Mouse (Mus musculus): ENCODE measurements at regions not wholly inside any gene's neighbourhood (a gene's known extent, or its start where the extent isn't known, plus 50 kb on each side); places are given as distances from the start of the nearest gene placed in this dataset.
A peak's percentile ranks its signal among the peaks of the same experiment; 100 is the strongest.

DNA sequence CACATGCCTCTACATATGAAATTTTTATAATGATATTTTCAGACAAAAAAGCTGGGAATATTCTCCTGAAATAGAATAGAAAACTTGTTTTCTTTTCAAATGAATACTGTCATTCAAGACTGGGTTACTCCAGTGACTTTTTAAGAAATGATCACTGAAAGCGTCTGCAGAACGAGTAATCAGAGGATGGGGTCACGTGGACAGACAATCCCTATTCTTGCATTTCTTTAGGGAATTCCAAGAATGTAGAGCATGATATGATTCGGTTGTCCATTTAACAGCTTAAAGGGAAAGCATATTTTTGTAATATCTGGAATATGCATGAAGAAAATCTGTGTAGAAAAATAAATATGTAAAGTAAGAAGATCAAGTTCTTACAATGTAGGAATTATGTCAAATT, 65.6 kb downstream of the 4933402N22Rik start:
- no peak for DNase-seq (ENCODE audit: inconsistent ontology term)

DNA sequence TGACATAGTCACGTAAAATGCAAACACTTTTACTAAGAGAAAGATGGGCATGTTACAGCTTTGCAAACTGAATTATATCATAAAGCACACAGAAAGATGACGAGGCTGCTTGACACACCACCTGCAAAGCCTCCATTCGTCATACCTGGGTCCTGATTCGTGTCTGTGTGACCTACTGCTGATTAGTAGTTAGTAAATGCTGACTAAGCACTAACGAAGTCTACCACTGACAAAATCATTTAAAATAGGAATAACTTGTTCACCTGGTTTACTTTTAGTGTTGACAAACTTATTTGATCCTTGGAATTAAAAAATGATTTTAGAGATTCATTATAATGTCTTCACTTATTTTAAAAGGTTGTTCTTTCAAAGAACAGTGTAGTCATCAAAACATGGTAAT, 71.3 kb downstream of the 4933402N22Rik start:
- no peak for DNase-seq (ENCODE audit: inconsistent ontology term)

DNA sequence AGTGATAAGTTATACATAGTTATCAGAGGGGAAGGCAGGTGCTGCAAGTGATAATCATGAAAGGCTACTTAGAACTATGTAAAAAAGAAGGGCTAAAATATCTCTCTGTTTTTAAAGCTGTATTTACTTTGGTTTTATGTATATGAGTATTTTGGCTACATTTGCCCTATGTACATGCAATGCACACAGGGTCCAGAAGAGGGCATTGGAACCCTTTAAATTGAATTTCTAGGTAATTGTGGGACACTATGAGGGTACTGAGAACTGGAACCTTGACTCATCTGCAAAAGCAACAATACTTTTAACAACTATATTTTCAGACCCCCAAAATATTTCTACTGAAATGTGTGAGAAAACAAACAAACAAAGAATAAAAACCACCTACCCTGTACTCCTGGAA, 82.9 kb downstream of the 4933402N22Rik start:
- DNase-seq (ENCODE audit: inconsistent ontology term), result no peak

DNA sequence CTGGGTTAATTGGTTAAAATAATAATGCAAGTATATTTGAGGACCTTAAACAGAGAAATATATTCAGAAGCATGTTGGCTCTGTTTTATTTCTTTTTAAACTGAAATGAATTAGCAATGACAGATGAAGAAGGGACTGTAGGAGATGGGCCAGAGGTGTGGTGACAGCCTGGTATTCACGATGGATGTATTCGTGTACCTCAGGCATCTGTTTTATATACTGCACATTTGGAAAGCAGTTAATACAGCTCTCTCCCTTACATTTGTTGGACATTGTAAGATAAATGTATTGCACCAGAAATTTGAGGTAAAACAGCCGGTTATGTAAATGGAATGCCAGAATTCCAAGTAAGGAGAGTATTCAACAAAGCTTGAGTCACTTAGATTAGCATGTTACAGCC, 88.6 kb downstream of the 4933402N22Rik start:
- no peak for DNase-seq (ENCODE audit: inconsistent ontology term)

DNA sequence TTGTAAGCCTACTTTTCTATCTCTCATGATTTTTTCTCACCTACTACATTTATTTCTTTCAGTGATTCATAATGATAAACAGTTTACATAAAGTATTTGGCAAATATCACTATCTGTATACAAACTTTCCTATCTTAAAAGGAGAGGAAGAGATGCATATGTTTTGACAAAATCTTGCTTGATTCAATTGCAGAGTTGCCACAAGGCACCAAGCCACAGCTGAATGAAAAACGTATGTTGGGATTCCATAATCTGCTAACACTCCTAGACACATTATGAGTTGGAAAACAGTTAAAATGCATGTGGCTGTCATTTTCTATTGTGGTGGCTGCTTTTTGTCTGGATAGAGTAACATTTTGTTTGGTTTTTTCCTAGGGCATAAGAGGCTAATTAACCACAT, 98.5 kb downstream of the 4933402N22Rik start:
- no peak for DNase-seq (ENCODE audit: inconsistent ontology term)

DNA sequence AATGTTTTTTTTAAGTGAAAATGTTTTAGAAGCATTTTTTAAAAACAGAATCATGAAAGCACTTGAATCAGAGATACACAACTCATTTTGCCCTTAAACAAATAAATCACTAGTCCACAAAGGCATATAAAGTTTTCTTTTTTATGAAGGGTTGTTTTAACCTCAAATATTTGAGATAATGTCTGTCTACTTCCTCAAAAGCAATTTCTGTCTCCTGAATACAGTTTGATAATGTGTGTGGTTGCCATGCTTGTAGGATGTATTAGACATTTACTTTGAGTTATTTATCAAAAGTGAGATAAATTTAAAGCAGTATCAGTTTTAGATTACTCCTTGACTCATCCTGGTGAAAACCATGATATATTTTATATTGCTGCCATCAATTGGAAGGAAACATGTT, 102.6 kb downstream of the 4933402N22Rik start:
- no peak for DNase-seq (ENCODE audit: inconsistent ontology term)

DNA sequence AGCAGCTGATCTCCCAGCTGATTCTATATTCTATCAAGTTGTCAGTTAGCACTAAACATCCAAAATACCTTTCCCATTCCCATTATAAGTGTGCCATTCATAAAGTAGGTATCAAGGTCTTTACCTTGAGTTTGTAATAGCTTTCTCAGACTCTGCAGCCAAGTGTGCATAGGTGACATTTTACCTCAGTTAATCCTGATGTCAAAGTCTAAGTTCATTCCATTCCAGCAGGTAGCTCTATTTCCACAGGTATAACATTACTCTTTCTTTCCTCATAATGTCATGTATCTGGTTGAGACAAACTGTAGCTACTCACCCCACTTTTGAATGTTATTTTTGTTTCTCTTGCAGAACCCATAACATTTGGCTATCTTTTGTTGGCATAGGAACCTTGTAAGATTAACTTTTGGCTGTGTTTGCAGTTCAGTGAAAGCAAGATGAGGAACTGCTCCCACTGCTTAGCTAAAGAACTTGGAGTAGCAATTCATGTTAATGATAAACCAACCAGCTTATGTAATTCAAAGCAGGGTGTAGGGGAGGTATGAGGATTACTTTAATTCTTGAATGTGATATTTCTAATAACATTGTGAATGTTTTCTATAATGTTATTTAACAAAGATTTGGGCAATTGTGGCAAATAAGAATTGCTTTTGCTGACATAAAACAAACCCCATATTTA, 107.0 kb downstream of the 4933402N22Rik start:
- DNase-seq (ENCODE audit: inconsistent ontology term), result no peak

DNA sequence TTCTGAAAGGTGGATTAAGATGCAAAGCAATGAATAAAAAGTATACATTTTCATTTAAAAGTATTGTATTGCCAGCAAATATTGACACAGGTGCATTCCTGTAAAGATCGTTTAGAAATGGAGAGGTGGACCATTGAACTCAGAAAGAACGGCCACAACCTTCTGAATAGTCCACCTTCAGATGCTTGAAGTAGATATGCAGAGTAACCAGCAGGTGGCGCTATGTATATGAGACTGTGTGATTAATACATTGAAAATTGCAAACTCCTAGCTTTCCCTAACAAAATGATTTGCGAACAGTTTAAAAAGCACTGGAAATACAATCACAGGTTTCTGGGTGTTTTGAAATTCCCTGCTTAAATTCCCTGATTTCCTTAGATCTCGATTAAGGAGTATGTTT, 112.2 kb downstream of the 4933402N22Rik start:
- peak; percentile 18 for DNase-seq (ENCODE audit: inconsistent ontology term)

DNA sequence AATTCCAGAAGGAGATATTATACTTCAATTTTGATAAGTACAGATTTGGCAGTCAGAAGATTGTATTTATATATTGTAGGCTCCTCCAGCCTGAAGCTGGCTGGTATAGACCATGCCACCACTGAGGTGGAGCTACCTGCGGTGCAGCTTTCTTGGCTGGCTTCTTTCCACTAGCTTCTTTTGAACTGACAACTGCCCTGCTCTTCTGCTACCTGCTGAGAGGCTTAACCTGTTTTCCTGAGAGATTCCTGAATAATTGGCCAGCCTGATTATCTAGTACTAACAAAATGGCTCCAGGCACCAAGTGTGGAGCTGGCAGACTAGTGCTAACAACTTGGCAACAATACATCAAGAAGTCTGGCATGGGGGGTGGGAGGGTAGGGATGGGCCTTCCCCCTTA, 132.0 kb downstream of the 4933402N22Rik start:
- no peak for DNase-seq (ENCODE audit: inconsistent ontology term)

DNA sequence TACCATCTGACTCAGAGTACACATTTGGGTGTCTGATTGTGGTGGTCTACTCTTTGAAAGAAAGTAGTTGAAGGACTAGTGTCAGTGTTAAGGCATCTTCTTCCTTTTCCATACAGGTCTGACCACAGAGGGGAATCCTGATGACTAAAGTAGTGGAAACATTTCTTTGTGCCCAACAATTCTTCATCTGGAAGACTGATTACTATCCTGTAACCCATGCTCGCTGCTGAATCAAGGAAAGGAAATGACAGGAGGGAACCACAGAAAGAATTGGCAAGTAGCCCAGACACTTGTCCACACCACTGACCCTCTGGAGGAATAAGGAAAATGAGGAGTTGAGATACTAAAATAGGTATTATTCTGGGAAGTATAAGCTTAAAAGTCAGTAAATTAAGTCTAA, 162.3 kb downstream of the 4933402N22Rik start:
- peak; percentile 70 for DNase-seq (ENCODE audit: inconsistent ontology term)

DNA sequence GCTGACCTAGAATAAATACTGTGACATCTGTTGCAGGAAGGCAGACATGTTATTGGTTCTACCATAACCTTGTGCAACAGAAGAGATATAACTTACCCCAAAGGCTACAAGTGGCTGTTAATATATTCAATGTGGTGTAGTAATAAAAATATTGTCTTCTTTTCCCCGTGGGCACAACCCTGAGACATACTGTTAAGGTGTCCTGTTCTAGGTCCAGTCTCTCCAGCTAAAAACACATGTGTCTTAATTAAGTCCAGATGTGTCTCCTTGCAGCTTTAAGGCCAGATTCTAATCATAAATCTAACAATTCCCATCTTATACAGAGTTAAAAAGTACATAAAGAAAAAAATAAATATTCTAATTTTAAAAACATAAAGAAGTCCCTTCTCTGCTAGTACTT, 175.8 kb downstream of the 4933402N22Rik start:
- no peak for DNase-seq (ENCODE audit: inconsistent ontology term)

DNA sequence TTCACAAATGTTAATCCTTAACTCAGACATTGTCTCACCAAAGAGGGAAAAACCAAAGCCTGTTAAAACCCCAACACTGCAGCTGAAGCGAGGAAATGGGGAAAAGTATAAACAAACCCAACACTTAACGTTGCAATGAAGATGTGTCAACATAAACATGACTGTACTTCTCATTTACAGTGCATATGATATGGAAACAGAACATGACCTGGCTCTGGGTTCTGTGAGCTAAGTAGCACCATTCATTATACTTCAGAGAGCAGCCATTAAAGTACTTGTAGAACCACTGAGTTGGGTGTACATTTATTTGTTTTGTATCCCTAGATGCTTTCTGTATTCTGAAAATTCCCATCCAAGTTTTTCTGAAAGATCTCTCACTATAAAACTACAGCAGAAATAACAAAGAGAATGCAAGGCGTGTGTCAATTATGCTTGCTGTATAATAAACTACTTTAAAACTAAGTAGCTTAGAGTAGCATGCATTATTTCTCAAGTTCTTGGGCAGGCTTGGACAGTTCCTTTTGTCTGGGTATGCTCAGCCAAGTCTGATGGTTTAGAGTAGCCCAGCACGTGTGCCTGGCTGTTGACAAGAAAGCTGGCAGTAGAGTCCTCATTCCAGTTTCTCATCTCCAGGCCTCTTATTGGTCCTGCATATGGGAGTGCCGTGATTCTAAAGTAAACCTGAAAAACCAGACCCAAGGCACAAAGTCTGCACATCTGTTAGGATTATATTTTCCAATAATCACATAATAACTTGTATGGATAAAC, 198.9 kb downstream of the 4933402N22Rik start:
- no peak for DNase-seq (ENCODE audit: inconsistent ontology term)

DNA sequence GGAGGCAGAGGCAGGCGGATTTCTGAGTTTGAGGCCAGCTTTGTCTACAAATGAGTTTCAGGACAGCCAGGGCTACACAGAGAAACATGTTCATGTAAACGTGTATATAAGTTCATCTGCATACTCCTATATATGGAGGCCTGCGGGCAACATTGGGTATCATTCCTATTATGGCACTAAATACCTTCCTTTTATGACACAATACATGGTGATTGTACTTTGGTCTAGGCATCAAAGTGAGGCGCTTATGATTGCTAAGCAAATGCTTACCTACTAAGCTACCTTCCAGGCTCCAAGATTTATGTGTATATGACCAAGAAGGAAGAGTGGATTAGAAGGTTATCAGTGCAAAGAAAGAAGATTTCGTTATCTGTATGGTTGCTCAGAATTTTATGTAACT, 207.1 kb downstream of the 4933402N22Rik start:
- DNase-seq (ENCODE audit: inconsistent ontology term), result no peak

DNA sequence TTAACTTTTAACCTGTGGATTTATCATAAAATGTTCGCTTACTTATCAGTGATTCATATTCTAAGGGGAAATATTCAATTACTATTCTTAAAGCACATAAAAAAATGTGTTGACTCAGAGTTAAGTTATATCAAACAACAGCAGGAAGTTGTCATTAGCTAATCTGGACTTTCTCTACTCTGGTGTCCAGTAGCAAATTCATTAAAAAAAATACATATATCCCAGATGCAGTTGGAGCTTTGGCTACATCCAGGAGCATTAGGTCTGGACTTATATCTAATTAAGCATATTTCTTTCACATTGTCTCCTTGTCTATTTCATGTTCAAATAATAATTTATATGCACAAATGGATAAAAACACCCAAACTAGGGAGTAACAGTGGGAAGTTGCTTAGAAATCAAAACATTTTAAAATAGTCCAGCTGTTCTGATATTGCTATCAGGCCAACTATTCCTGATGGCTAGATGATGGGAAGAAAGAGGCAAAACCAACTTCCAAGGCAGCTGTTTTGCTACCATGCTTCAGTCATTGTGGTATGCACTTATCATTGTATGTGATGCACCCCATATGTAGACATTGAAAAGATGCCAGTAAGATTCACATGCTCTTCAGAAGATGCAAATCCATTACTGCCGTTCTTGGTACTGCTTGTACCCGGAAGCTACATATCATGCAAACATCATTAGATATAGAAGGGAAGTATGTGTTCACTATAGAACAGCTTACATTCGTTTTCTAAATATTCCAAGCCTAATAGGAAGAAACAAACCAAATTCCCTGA, 209.8 kb downstream of the 4933402N22Rik start:
- no peak for DNase-seq (ENCODE audit: inconsistent ontology term)

DNA sequence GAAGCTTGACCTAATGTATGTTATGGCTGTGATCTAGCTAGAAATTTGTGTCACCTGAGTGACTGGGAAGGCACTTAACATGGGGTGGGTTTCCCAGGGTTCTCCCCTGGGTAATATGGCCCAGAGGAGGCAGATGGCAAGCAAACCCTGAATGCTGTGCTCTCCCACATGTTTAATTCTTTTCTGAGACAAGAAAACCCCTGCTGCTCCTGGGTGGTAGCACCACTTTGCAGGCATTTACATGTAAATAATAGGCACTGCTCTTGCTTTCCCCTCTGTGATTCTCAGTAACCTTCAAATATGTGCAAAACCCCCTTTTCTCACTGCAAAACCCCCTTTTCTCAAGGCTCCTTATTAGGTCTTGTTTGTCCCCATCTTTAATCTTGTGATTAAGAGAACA, 221.1 kb downstream of the 4933402N22Rik start:
- DNase-seq (ENCODE audit: inconsistent ontology term), result no peak

DNA sequence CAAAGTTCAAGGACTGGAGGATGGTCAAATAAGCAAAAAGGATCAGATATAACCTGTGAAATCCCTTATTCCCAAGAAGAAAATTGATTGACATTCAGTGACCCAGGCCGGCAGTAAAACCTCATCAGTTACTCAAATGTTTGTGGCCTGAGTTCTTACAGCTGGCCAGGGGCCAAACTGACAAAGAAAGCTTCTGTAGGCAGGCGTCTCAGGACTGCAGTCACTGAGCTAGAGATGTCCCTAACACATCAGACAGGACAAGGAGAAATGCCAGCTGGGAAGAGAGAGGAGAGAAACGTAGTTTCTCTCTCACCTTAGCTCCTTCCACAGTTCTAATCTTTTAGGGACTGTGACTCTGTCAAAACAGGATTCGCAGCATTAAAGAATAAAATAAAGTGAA, 229.9 kb upstream of the Sema3d start:
- no peak for DNase-seq (ENCODE audit: inconsistent ontology term)

DNA sequence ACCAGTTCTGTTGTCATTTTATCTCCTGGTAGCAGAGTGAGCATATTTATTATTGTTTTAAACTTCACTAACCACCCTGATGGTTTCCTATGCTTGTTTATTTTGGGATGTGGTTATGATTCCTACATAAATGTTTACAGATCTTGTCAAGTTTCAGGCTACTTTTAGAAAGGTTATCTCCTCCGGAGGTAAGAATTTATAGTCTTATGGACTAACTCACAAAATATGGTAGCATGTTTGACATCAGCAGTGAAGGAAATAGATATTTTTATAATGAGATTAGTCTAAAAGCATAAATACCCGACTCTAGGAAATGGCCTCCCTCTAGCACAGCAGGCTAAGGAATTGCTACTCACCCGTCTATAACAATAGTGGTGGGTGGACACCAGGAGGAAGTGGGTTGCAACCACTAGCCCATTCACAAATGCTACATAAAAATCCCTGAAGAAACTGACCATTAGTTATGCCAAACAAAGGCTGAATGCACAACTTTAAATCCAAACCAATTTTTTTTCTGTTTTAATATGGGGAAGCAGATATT, 228.6 kb upstream of the Sema3d start:
- peak; percentile 2 for DNase-seq (ENCODE audit: inconsistent ontology term)

DNA sequence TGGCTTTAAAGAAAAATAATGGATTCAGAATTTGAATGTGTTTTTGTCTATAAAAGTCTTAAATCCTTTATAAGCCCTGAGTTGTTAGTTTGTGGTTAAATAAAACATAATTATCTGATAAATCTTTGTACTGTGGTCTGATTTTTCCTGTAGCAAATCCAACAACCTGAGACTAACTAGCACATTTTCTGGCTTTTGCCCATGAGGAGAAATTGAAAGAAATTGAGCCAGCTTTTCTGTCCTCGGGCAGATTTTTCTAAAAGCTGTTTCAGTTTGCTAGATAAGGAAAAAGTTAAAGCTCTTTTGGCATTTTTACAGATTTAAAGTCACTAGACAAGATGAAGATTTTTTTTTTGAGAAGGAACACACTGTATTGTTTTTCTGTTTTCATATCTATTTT, 191.5 kb upstream of the Sema3d start:
- no peak for DNase-seq (ENCODE audit: inconsistent ontology term)

DNA sequence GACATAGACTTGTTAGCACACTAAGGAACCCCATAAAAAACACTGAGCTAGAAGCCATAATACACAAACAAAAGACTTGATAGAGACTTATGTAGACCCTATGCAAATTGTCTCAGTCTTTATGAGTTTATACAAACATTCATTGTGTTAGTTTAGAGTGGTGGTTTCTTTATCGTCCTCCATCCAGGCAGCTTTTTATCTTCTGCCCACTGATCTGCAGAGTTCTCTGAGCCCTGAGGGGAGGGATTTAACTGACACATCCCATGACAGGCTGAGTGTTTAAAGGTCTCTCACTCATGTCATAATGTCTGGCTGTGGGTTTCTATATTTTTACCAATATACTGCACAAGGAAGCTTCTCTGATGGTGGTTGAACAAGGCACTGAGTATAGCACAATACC, 175.7 kb upstream of the Sema3d start:
- DNase-seq (ENCODE audit: inconsistent ontology term), result no peak

DNA sequence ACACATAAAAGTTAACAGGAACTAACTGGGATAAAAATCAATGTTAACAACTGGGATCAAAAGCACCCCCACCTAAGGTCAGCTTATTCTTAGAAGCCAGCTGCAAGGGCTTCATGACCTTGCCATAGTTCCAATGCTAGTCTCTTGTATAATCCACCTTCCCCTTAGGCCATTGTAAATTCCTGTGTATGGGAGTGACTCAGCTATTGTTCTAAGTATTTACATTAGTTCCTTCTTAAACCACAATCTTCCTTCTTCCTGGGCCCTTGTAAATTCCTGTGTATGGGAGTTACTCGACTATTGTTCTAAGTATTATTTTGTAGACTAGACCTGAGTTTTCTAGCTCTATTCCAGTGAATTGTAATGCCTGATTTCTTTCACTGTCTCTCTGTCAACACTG, 173.6 kb upstream of the Sema3d start:
- DNase-seq (ENCODE audit: inconsistent ontology term), result no peak

DNA sequence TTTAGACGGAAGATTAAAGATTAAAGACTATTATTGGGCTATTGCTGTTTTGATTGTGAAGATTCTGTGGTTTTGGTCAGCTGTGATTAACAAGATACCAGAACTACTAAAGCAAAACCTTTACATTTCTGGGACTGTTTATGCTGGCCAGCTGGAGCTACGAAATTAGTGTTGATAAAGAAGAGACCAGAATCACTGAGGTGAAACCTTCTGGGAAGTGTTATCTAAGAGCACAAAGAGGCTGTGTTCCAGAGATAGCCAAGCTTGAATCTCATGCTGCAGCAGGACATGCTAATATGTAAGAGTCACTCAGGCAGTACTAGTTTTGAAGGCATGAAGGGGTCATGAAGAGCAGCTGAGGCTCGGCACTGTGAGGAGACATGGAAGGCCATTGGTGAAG, 169.7 kb upstream of the Sema3d start:
- DNase-seq (ENCODE audit: inconsistent ontology term), result no peak

DNA sequence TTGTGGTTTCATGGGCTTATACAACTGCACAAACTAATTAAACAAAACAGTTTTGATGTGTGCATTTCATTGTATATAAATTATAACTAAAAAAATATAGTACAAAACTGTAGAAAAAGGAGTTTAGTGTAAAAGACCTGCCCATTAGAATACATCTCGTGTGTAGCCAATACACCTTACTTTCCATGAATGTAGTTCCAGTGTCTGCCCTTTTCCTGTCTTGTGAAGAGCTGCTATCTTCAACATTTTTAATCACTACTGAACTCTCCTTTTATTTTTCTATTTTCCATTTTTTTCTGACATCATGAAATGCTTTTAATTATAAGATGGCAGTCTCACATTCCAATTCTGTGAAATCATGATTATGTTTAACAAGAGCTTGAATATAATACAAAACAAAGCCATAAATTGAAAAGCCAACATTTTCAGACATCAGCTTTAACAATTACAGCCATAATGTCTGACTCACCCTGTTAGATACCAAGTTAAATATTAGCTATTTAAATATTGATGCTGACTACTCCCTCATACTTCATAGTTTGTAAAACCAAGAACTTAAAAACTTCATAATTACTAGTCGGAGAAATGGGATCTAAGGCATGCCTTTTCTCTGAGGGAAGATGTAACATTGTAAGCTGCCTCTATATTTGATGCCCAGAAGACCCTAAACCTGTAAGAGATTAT, 163.6 kb upstream of the Sema3d start:
- peak; percentile 85 for DNase-seq (ENCODE audit: inconsistent ontology term)

Measured in Muller cell, postnatal 12 days (primary cell).